Mouse (Mus musculus) neural tube, embryonic 13.5 days (tissue): ENCODE data around the gene Trip11. TPM values are rescaled to one million over a fixed set of nuclear protein-coding genes. Genes with fewer than 3 reads are reported as not detected.

ENCODE experiments used
- ATAC-seq: fragments of 200-750 bp; cut with Nextera tagmentation; 2 replicates; pipeline ENCODE4 v1.8.0; 2017; ENCODE audit warnings: low read depth, mild to moderate bottlenecking, moderate TSS enrichment, moderate library complexity
- H3K27ac ChIP-seq: fragments of 300-500 bp; sonication (generic); replicated peaks from 2 replicates; pipeline ENCODE4 v1.5.1; 2015; ENCODE audit warnings: moderate library complexity, mild to moderate bottlenecking, inconsistent platforms
- H3K27me3 ChIP-seq: fragments of 300-500 bp; sonication (generic); 2 replicates; pipeline ENCODE4 v1.6.1; 2015; ENCODE audit warnings: mild to moderate bottlenecking, inconsistent platforms
- H3K36me3 ChIP-seq: fragments of 300-500 bp; sonication (generic); 2 replicates; pipeline ENCODE4 v1.6.1; 2015; ENCODE audit warnings: mild to moderate bottlenecking, inconsistent platforms
- H3K4me1 ChIP-seq: fragments of 300-500 bp; sonication (generic); replicated peaks from 2 replicates; pipeline ENCODE4 v1.6.1; 2015; ENCODE audit warnings: inconsistent platforms
- H3K4me2 ChIP-seq: fragments of 300-500 bp; sonication (generic); 2 replicates; pipeline ENCODE4 v1.6.1; 2015; ENCODE audit warnings: inconsistent platforms, mild to moderate bottlenecking, moderate library complexity
- H3K4me3 ChIP-seq: fragments of 300-500 bp; sonication (generic); 2 replicates; pipeline ENCODE4 v1.5.1; 2015; ENCODE audit warnings: mild to moderate bottlenecking, inconsistent platforms
- H3K9ac ChIP-seq: fragments of 300-500 bp; sonication (generic); 2 replicates; pipeline ENCODE4 v1.6.1; 2015; ENCODE audit warnings: moderate library complexity, mild to moderate bottlenecking, inconsistent platforms
- H3K9me3 ChIP-seq: fragments of 300-500 bp; sonication (generic); 2 replicates; pipeline ENCODE4 v1.6.1; 2016; ENCODE audit warnings: inconsistent platforms
- WGBS: fragments of 180-500 bp; shearing (Covaris S2); methylation state at CpG from one replicate; pipeline ENCODE4 v1.1.7; 2015; 5-methylcytosine and 5-hydroxymethylcytosine counted together
- polyA plus RNA-seq: library from polyadenylated mRNA; unstranded; fragments of >200 nt; fragmentation: Nextera tagmentation; extraction: Ambion mirVana; gene quantifications from 2 replicates; pipeline ENCODE4 v1.2.1, GENCODE M21; 2015

The Trip11 gene
- polyA plus RNA-seq, 1 experiment from 2014 or later, result 19.5 TPM

GRCm38 (mm10) chr12:101836546-101837274 lies 76.4 kb downstream of the Trip11 start:
- Histone ChIP-seq H3K9ac (no peak overlapping the region), H3K4me2 (no peak overlapping the region), H3K4me1 (no peaks in the 10 kb centered on the region), H3K36me3 (peaks cover 49% of the 10 kb centered on the region), H3K9me3 (no peaks in the 10 kb centered on the region), H3K27me3 (no peaks in the 10 kb centered on the region), H3K27ac (no peak overlapping the region), H3K4me3 (no peak overlapping the region)
- no peak for ATAC-seq
- WGBS, result 89% methylated on average over 10 of the region's 10 CpGs

- Histone ChIP-seq H3K4me2 (no peak overlapping the region), H3K9me3 (no peaks in the 10 kb centered on the region), H3K9ac (no peak overlapping the region), H3K27me3 (no peaks in the 10 kb centered on the region), H3K27ac (no peak overlapping the region), H3K4me1 (no peaks in the 10 kb centered on the region), H3K36me3 (peaks cover 49% of the 10 kb centered on the region), H3K4me3 (no peak overlapping the region)
- WGBS, result 92% methylated on average over 4 of the region's 4 CpGs
- no peak for ATAC-seq
Observed at GRCm38 (mm10) chr12:101834715-101835114, 78.4 kb downstream of the Trip11 start.

- Histone ChIP-seq H3K4me1 (no peaks in the 10 kb centered on the region), H3K36me3 (peaks cover 48% of the 10 kb centered on the region), H3K9me3 (no peaks in the 10 kb centered on the region), H3K27ac (no peak overlapping the region), H3K4me2 (no peak overlapping the region), H3K9ac (no peak overlapping the region), H3K4me3 (no peak overlapping the region), H3K27me3 (no peaks in the 10 kb centered on the region)
- ATAC-seq, result no peak
- 95% methylated on average over 8 of the region's 8 CpGs for WGBS
Observed at GRCm38 (mm10) chr12:101833776-101834175, 79.3 kb downstream of the Trip11 start.

GRCm38 (mm10) chr12:101833115-101833506 lies 80.0 kb downstream of the Trip11 start:
- Histone ChIP-seq H3K4me1 (no peaks in the 10 kb centered on the region), H3K9me3 (no peaks in the 10 kb centered on the region), H3K27me3 (no peaks in the 10 kb centered on the region), H3K4me3 (no peak overlapping the region), H3K9ac (no peak overlapping the region), H3K4me2 (no peak overlapping the region), H3K27ac (no peak overlapping the region), H3K36me3 (peaks cover 41% of the 10 kb centered on the region)
- no peak for ATAC-seq
- WGBS, result 95% methylated on average over 6 of the region's 6 CpGs

GRCm38 (mm10) chr12:101832179-101833114 lies 80.6 kb downstream of the Trip11 start:
- peaks cover 34% of the 10 kb centered on the region for H3K36me3 ChIP-seq
- H3K27me3 ChIP-seq, result no peaks in the 10 kb centered on the region
- 90% methylated on average over 7 of the region's 7 CpGs for WGBS
- no peak overlapping the region for H3K9ac ChIP-seq
- no peak overlapping the region for H3K27ac ChIP-seq
- H3K4me3 ChIP-seq, result no peak overlapping the region
- no peaks in the 10 kb centered on the region for H3K9me3 ChIP-seq
- no peak overlapping the region for H3K4me2 ChIP-seq
- no peaks in the 10 kb centered on the region for H3K4me1 ChIP-seq
- ATAC-seq, result no peak

GRCm38 (mm10) chr12:101831221-101831620 lies 81.8 kb downstream of the Trip11 start:
- H3K27ac ChIP-seq, result no peak overlapping the region
- no peaks in the 10 kb centered on the region for H3K9me3 ChIP-seq
- H3K27me3 ChIP-seq, result no peaks in the 10 kb centered on the region
- 82% methylated on average over 4 of the region's 4 CpGs for WGBS
- ATAC-seq, result 0 out of 2 replicates have a peak, but pooled peaks have one; percentile 27
- peaks cover 25% of the 10 kb centered on the region for H3K36me3 ChIP-seq
- H3K4me2 ChIP-seq, result no peak overlapping the region
- H3K4me1 ChIP-seq, result no peaks in the 10 kb centered on the region
- H3K9ac ChIP-seq, result no peak overlapping the region
- no peak overlapping the region for H3K4me3 ChIP-seq

GRCm38 (mm10) chr12:101823161-101823560 lies 89.9 kb downstream of the Trip11 start:
- H3K4me3 ChIP-seq, result no peak overlapping the region
- H3K4me1 ChIP-seq, result peaks cover 18% of the 10 kb centered on the region
- H3K27ac ChIP-seq, result no peak overlapping the region
- H3K36me3 ChIP-seq, result no peaks in the 10 kb centered on the region
- ATAC-seq, result no peak
- 92% methylated on average over 4 of the region's 4 CpGs for WGBS
- peaks cover 31% of the 10 kb centered on the region for H3K27me3 ChIP-seq
- H3K9ac ChIP-seq, result no peak overlapping the region
- no peak overlapping the region for H3K4me2 ChIP-seq
- no peaks in the 10 kb centered on the region for H3K9me3 ChIP-seq

- Histone ChIP-seq H3K4me1 (peaks cover 20% of the 10 kb centered on the region), H3K27me3 (peaks cover 44% of the 10 kb centered on the region), H3K36me3 (no peaks in the 10 kb centered on the region), H3K9me3 (no peaks in the 10 kb centered on the region), H3K27ac (no peak overlapping the region), H3K9ac (no peak overlapping the region), H3K4me3 (no peak overlapping the region), H3K4me2 (no peak overlapping the region)
- 41% methylated on average over 3 of the region's 3 CpGs for WGBS
- ATAC-seq, result no peak
Observed at GRCm38 (mm10) chr12:101821596-101821995, 91.5 kb downstream of the Trip11 start.

- H3K36me3 ChIP-seq, result no peaks in the 10 kb centered on the region
- ATAC-seq, result no peak; the same call in 1 of the 2 replicates
- H3K27me3 ChIP-seq, result peaks cover 47% of the 10 kb centered on the region
- peak overlapping the region; percentile 91 for H3K4me2 ChIP-seq
- no peak overlapping the region for H3K27ac ChIP-seq
- H3K9me3 ChIP-seq, result no peaks in the 10 kb centered on the region
- WGBS, result 42% methylated on average over 9 of the region's 9 CpGs
- H3K9ac ChIP-seq, result peak overlapping the region; percentile 54; the same call in 1 of the 2 replicates
- peak overlapping the region; percentile 49 for H3K4me3 ChIP-seq
- peaks cover 20% of the 10 kb centered on the region for H3K4me1 ChIP-seq
Observed at GRCm38 (mm10) chr12:101819570-101819969, 93.5 kb downstream of the Trip11 start.

GRCm38 (mm10) chr12:101818608-101819370 lies 94.3 kb downstream of the Trip11 start, which contains the start of gene Fbln5:
TSS of gene Fbln5 (minus strand) at chr12:101819055.
- ATAC-seq, result peak; percentile 73
- no peak within 1 kb of the TSS for H3K27ac ChIP-seq
- peaks cover 20% of the 10 kb centered on the region for H3K4me1 ChIP-seq
- H3K4me2 ChIP-seq, result peak within 1 kb of the TSS; percentile 91
- no peaks in the 10 kb centered on the region for H3K9me3 ChIP-seq
- H3K27me3 ChIP-seq, result peaks cover 47% of the 10 kb centered on the region
- H3K36me3 ChIP-seq, result no peaks in the 10 kb centered on the region
- H3K9ac ChIP-seq, result peak within 1 kb of the TSS; percentile 54
- peak within 1 kb of the TSS; percentile 49 for H3K4me3 ChIP-seq
- WGBS, result under 1% methylated on average over 46 of the region's 46 CpGs

- Histone ChIP-seq H3K4me1 (peaks cover 20% of the 10 kb centered on the region), H3K4me2 (peak overlapping the region; percentile 91), H3K4me3 (peak overlapping the region; percentile 49), H3K9me3 (no peaks in the 10 kb centered on the region), H3K27me3 (peaks cover 47% of the 10 kb centered on the region), H3K36me3 (no peaks in the 10 kb centered on the region), H3K9ac (0 out of 2 replicates have a peak overlapping the region, but pooled peaks have one; percentile 54), H3K27ac (no peak overlapping the region)
- WGBS, result 32% methylated on average over 11 of the region's 11 CpGs
- 0 out of 2 replicates have a peak, but pooled peaks have one; percentile 8 for ATAC-seq
Observed at GRCm38 (mm10) chr12:101818246-101818607, 94.8 kb downstream of the Trip11 start.
